Mouse (Mus musculus) forebrain, postnatal 0 days (tissue): Measurements from ENCODE around the gene Cpsf4l. TPM values are rescaled to one million over a fixed set of nuclear protein-coding genes. Genes with fewer than 3 reads are reported as not detected.
"Not testable (repeated sequence)": the region's sequence is repeated elsewhere in the genome, so short reads cannot be mapped to it uniquely, and the experiment has no call there.

Experiments
- ATAC-seq: fragments of 200-750 bp; cut with Nextera tagmentation; 2 replicates; pipeline ENCODE4 v1.8.0; 2017; ENCODE audit warnings: mild to moderate bottlenecking, moderate library complexity
- DNase-seq: peaks from one replicate; pipeline ENCODE4 v3.0.0-alpha.2; 2015
- H3K27ac ChIP-seq: fragments of 300-500 bp; sonication (generic); 2 replicates; pipeline ENCODE4 v1.5.1; 2014; ENCODE audit warnings: low read depth, mild to moderate bottlenecking, antibody characterized with exemption, low read length, moderate library complexity, mixed read lengths
- H3K27me3 ChIP-seq: fragments of 300-500 bp; sonication (generic); 2 replicates; pipeline ENCODE4 v1.6.1; 2014; ENCODE audit warnings: mild to moderate bottlenecking, low read length, mixed read lengths; ENCODE audit not compliant: insufficient read depth
- H3K36me3 ChIP-seq: fragments of 300-500 bp; sonication (generic); 2 replicates; pipeline ENCODE4 v1.6.1; 2014; ENCODE audit warnings: mild to moderate bottlenecking, moderate library complexity; ENCODE audit not compliant: insufficient read depth
- H3K4me1 ChIP-seq: fragments of 300-500 bp; sonication (generic); 2 replicates; pipeline ENCODE4 v1.6.1; 2014; ENCODE audit warnings: antibody characterized with exemption; ENCODE audit not compliant: insufficient read depth
- H3K4me2 ChIP-seq: fragments of 300-500 bp; sonication (generic); 2 replicates; pipeline ENCODE4 v1.6.1; 2014; ENCODE audit warnings: low read depth, mild to moderate bottlenecking, moderate library complexity
- H3K4me3 ChIP-seq: fragments of 300-500 bp; sonication (generic); 2 replicates; pipeline ENCODE4 v1.5.1; 2014; ENCODE audit warnings: low read depth, low read length, mixed read lengths
- H3K9ac ChIP-seq: fragments of 300-500 bp; sonication (generic); 2 replicates; pipeline ENCODE4 v1.6.1; 2014; ENCODE audit warnings: mild to moderate bottlenecking
- H3K9me3 ChIP-seq: fragments of 300-500 bp; sonication (generic); 2 replicates; pipeline ENCODE4 v1.6.1; 2016; ENCODE audit warnings: low read length
- CTCF ChIP-seq: sonication (generic); IDR thresholded peaks from 2 replicates; pipeline ENCODE4 v1.5.1; 2016; ENCODE audit warnings: antibody characterized with exemption, control low read depth, low read depth
- WGBS: fragments of 180-500 bp; shearing (Covaris S2); extraction: QIAGEN DNeasy Blood & Tissue Kit; methylation state at CpG from one replicate; pipeline ENCODE4 v1.1.7; 2014; 5-methylcytosine and 5-hydroxymethylcytosine counted together
- polyA plus RNA-seq: library from polyadenylated mRNA; unstranded; fragments of >200 nt; fragmentation: Nextera tagmentation; extraction: Ambion mirVana; gene quantifications from 2 replicates; pipeline ENCODE4 v1.2.1, GENCODE M21; 2015
- total RNA-seq: library from RNA; depleted of rRNA; stranded (reverse); fragments of >200 nt; gene quantifications from 2 replicates; pipeline ENCODE4 v1.2.3, GENCODE M21; 2014

Cpsf4l gene
- total and polyA plus RNA-seq, 2 experiments from 2014 or later, result 0.30 TPM; not detected in 1

GRCm38 (mm10) chr11:113666648-113667047, 43.2 kb downstream of the Cpsf4l start:
- H3K36me3 ChIP-seq, result peaks cover 26% of the 10 kb centered on the region
- 68% methylated on average over 10 of the region's 10 CpGs for WGBS
- no peak for DNase-seq

GRCm38 (mm10) chr11:113666205-113666604, 43.6 kb downstream of the Cpsf4l start:
- Histone ChIP-seq H3K36me3 (peaks cover 31% of the 10 kb centered on the region), H3K4me2 (no peak overlapping the region), H3K27ac (no peak overlapping the region), H3K27me3 (no peaks in the 10 kb centered on the region), H3K9ac (no peak overlapping the region), H3K9me3 (no peaks in the 10 kb centered on the region), H3K4me1 (no peaks in the 10 kb centered on the region), H3K4me3 (no peak overlapping the region)
- ATAC-seq, result no peak
- TF ChIP-seq CTCF, result no peak
- DNase-seq, result no peak
- WGBS, result 64% methylated on average over 6 of the region's 6 CpGs

More at GRCm38 (mm10) chr11:113666648-113667047, 43.2 kb downstream of the Cpsf4l start:
- no peak overlapping the region for H3K4me2 ChIP-seq
- ATAC-seq, result no peak
- H3K9me3 ChIP-seq, result no peaks in the 10 kb centered on the region
- H3K27ac ChIP-seq, result no peak overlapping the region
- no peak overlapping the region for H3K4me3 ChIP-seq
- H3K4me1 ChIP-seq, result no peaks in the 10 kb centered on the region
- H3K9ac ChIP-seq, result no peak overlapping the region
- TF ChIP-seq CTCF, result no peak
- H3K27me3 ChIP-seq, result no peaks in the 10 kb centered on the region

- WGBS, result 67% methylated on average over 2 of the region's 2 CpGs
- ATAC-seq (no peak), DNase-seq (no peak)
- Histone ChIP-seq H3K4me3 (no peak overlapping the region), H3K27ac (no peak overlapping the region), H3K9ac (no peak overlapping the region), H3K9me3 (no peaks in the 10 kb centered on the region), H3K36me3 (peaks cover 42% of the 10 kb centered on the region), H3K4me2 (no peak overlapping the region), H3K4me1 (no peaks in the 10 kb centered on the region), H3K27me3 (no peaks in the 10 kb centered on the region)
- TF ChIP-seq CTCF, result no peak
These were observed 45.5 kb downstream of the Cpsf4l start for GRCm38 (mm10) chr11:113664279-113664678.

GRCm38 (mm10) chr11:113661835-113662351, 47.9 kb downstream of the Cpsf4l start:
- Histone ChIP-seq H3K9ac (no peak overlapping the region), H3K4me2 (no peak overlapping the region), H3K36me3 (peaks cover 58% of the 10 kb centered on the region), H3K4me3 (no peak overlapping the region), H3K9me3 (no peaks in the 10 kb centered on the region), H3K4me1 (no peaks in the 10 kb centered on the region), H3K27me3 (no peaks in the 10 kb centered on the region), H3K27ac (no peak overlapping the region)
- no peak for TF ChIP-seq CTCF
- 94% methylated on average over 18 of the region's 18 CpGs for WGBS
- no peak for ATAC-seq
- DNase-seq, result no peak

GRCm38 (mm10) chr11:113660940-113661339, 48.9 kb downstream of the Cpsf4l start:
- ATAC-seq (no peak), DNase-seq (no peak)
- no peak overlapping the region for H3K4me2 ChIP-seq
- H3K36me3 ChIP-seq, result peaks cover 67% of the 10 kb centered on the region
- H3K9ac ChIP-seq, result no peak overlapping the region
- H3K9me3 ChIP-seq, result no peaks in the 10 kb centered on the region
- no peak for TF ChIP-seq CTCF
- H3K4me3 ChIP-seq, result no peak overlapping the region
- H3K4me1 ChIP-seq, result no peaks in the 10 kb centered on the region
- H3K27ac ChIP-seq, result no peak overlapping the region
- 88% methylated on average over 11 of the region's 11 CpGs for WGBS
- H3K27me3 ChIP-seq, result no peaks in the 10 kb centered on the region

- not testable (repeated sequence) for H3K4me1 ChIP-seq, H3K4me3 ChIP-seq, H3K27me3 ChIP-seq, H3K27ac ChIP-seq, H3K4me2 ChIP-seq, H3K9me3 ChIP-seq, DNase-seq, H3K9ac ChIP-seq, ATAC-seq
- TF ChIP-seq CTCF, result peak; percentile 23; the same call in 1 of the 2 replicates
- WGBS, result 95% methylated on average over 3 of the region's 3 CpGs
- H3K36me3 ChIP-seq, result peaks cover 75% of the 10 kb centered on the region
These were observed 49.6 kb downstream of the Cpsf4l start for GRCm38 (mm10) chr11:113660213-113660612.

- Histone ChIP-seq H3K27me3 (no peaks in the 10 kb centered on the region), H3K27ac (no peak overlapping the region), H3K4me1 (no peaks in the 10 kb centered on the region), H3K9me3 (no peaks in the 10 kb centered on the region), H3K4me3 (no peak overlapping the region), H3K9ac (no peak overlapping the region), H3K36me3 (peaks cover 86% of the 10 kb centered on the region), H3K4me2 (no peak overlapping the region)
- 92% methylated on average over 4 of the region's 4 CpGs for WGBS
- ATAC-seq, result no peak
- no peak for DNase-seq
- no peak for TF ChIP-seq CTCF
These were observed 51.1 kb downstream of the Cpsf4l start for GRCm38 (mm10) chr11:113658763-113659162.
